Mouse (Mus musculus): ENCODE data around the gene Enpp7.

Gene Enpp7

GRCm38 (mm10) chr11:119036934-119037779 lies 49.2 kb downstream of the Enpp7 start:
- DNase-seq = peak; percentile 61

- DNase-seq = peak; percentile 50
Measured at GRCm38 (mm10) chr11:119037780-119038401, 49.9 kb downstream of the Enpp7 start.

- DNase-seq = no peak
Measured at GRCm38 (mm10) chr11:119038744-119039484, 50.9 kb downstream of the Enpp7 start.

GRCm38 (mm10) chr11:119039732-119040512 lies 51.9 kb downstream of the Enpp7 start:
- no peak for DNase-seq

GRCm38 (mm10) chr11:119040600-119041324 lies 52.8 kb downstream of the Enpp7 start, which contains the start of gene Cbx8:
Gene Cbx8 (minus strand): TSS chr11:119040969.
- peak; percentile 100 for DNase-seq

GRCm38 (mm10) chr11:119041325-119041716 lies 53.3 kb downstream of the Enpp7 start:
- peak; percentile 63 for DNase-seq

GRCm38 (mm10) chr11:119041750-119042465 lies 53.9 kb downstream of the Enpp7 start:
- DNase-seq = no peak
